Mouse (Mus musculus) stomach, embryonic 14.5 days (tissue): ENCODE data around the gene Plxna4. TPM values are rescaled to one million over a fixed set of nuclear protein-coding genes. Genes with fewer than 3 reads are reported as not detected.

Experiments used
- ATAC-seq: fragments of 200-750 bp; cut with Nextera tagmentation; 2 replicates; pipeline ENCODE4 v1.8.0; 2017; ENCODE audit warnings: low read depth, moderate TSS enrichment; ENCODE audit not compliant: insufficient number of reproducible peaks, insufficient read depth, low FRiP score
- H3K27ac ChIP-seq: fragments of 300-500 bp; sonication (generic); 2 replicates; pipeline ENCODE4 v1.5.1; 2014; ENCODE audit warnings: mild to moderate bottlenecking, low read length, moderate library complexity, mixed read lengths
- H3K27me3 ChIP-seq: fragments of 300-500 bp; sonication (generic); 2 replicates; pipeline ENCODE4 v1.6.1; 2014; ENCODE audit warnings: low read length, control low read depth, mixed read lengths; ENCODE audit not compliant: control insufficient read depth, insufficient read depth
- H3K36me3 ChIP-seq: fragments of 300-500 bp; sonication (generic); 2 replicates; pipeline ENCODE4 v1.6.1; 2014; ENCODE audit warnings: mild to moderate bottlenecking, control low read depth, low read length, moderate library complexity, mixed read lengths; ENCODE audit not compliant: control insufficient read depth, insufficient read depth
- H3K4me1 ChIP-seq: fragments of 300-500 bp; sonication (generic); 2 replicates; pipeline ENCODE4 v1.6.1; 2014; ENCODE audit warnings: low read length, control low read depth, mixed read lengths; ENCODE audit not compliant: control insufficient read depth, insufficient read depth
- H3K4me2 ChIP-seq: fragments of 300-500 bp; sonication (generic); replicated peaks from 2 replicates; pipeline ENCODE4 v1.6.1; 2014; ENCODE audit warnings: low read depth, low read length, control low read depth
- H3K4me3 ChIP-seq: fragments of 300-500 bp; sonication (generic); 2 replicates; pipeline ENCODE4 v1.5.1; 2014; ENCODE audit warnings: low read depth, low read length, control low read depth
- H3K9ac ChIP-seq: fragments of 300-500 bp; sonication (generic); replicated peaks from 2 replicates; pipeline ENCODE4 v1.6.1; 2014; ENCODE audit warnings: low read depth, mild to moderate bottlenecking, control low read depth, low read length, moderate library complexity, mixed read lengths
- H3K9me3 ChIP-seq: fragments of 300-500 bp; sonication (generic); 2 replicates; pipeline ENCODE4 v1.6.1; 2016; ENCODE audit warnings: low read depth, low read length, control low read depth; ENCODE audit not compliant: control insufficient read depth
- WGBS: fragments of 180-500 bp; shearing (Covaris S2); extraction: QIAGEN DNeasy Blood & Tissue Kit; methylation state at CpG from one replicate; pipeline ENCODE4 v1.1.7; 2014; 5-methylcytosine and 5-hydroxymethylcytosine counted together
- polyA plus RNA-seq: library from polyadenylated mRNA; unstranded; fragments of >200 nt; fragmentation: Nextera tagmentation; extraction: Ambion mirVana; gene quantifications from 2 replicates; pipeline ENCODE4 v1.2.1, GENCODE M21; 2014

The Plxna4 gene
- polyA plus RNA-seq, 1 experiment from 2014 or later: 3.7 TPM

- 0 out of 2 replicates have a peak, but pooled peaks cover 3% of the 10 kb centered on the region for H3K4me1 ChIP-seq
- 13% methylated on average over 3 of the region's 3 CpGs for WGBS
- H3K9ac ChIP-seq: no peak overlapping the region
- H3K27me3 ChIP-seq: peaks cover 31% of the 10 kb centered on the region
- H3K4me3 ChIP-seq: no peak overlapping the region
- no peak overlapping the region for H3K4me2 ChIP-seq
- no peak for ATAC-seq
- H3K9me3 ChIP-seq: no peaks in the 10 kb centered on the region
- no peak overlapping the region for H3K27ac ChIP-seq
- H3K36me3 ChIP-seq: no peaks in the 10 kb centered on the region
Observed at GRCm38 (mm10) chr6:32583582-32583981, 4.4 kb downstream of the Plxna4 start.

- Histone ChIP-seq H3K4me3 (no peak overlapping the region), H3K36me3 (no peaks in the 10 kb centered on the region), H3K27ac (no peak overlapping the region), H3K27me3 (no peaks in the 10 kb centered on the region), H3K4me2 (no peak overlapping the region), H3K4me1 (no peaks in the 10 kb centered on the region), H3K9ac (no peak overlapping the region), H3K9me3 (no peaks in the 10 kb centered on the region)
- no peak; the same call in 1 of the 2 replicates for ATAC-seq
- WGBS: 57% methylated on average over 5 of the region's 5 CpGs
Observed at GRCm38 (mm10) chr6:32571485-32571884, 16.5 kb downstream of the Plxna4 start.

- Histone ChIP-seq H3K9me3 (no peaks in the 10 kb centered on the region), H3K4me2 (no peak overlapping the region), H3K27me3 (no peaks in the 10 kb centered on the region), H3K4me1 (no peaks in the 10 kb centered on the region), H3K4me3 (no peak overlapping the region), H3K9ac (no peak overlapping the region), H3K36me3 (no peaks in the 10 kb centered on the region), H3K27ac (no peak overlapping the region)
- no peak for ATAC-seq
- WGBS: 28% methylated on average over 3 of the region's 3 CpGs
Observed at GRCm38 (mm10) chr6:32570445-32570844, 17.5 kb downstream of the Plxna4 start.

DNA sequence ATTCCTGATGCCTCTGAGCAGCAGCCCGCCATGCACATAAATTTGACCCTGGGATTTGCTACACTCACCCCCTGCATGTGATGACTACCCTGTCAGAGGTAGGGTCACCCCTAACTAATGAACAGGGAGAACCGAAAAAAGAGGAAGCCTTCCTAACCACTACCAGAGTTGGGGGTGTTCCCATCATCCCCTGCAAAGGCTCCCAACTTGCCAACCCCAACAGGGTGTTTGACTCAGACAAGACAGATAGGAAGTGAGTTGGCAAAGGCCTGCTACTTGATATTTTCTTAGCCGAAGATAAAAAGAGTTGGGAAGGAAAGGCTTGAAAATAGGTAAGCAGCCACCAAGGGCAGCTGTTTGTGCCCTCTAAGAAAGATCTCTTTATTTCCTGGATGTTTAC lies 18.1 kb downstream of the Plxna4 start:
- Histone ChIP-seq H3K27me3 (no peaks in the 10 kb centered on the region), H3K4me2 (no peak overlapping the region), H3K27ac (no peak overlapping the region), H3K36me3 (no peaks in the 10 kb centered on the region), H3K4me3 (no peak overlapping the region), H3K4me1 (no peaks in the 10 kb centered on the region), H3K9me3 (no peaks in the 10 kb centered on the region), H3K9ac (no peak overlapping the region)
- WGBS: 69% methylated on average over 3 of the region's 3 CpGs
- no peak for ATAC-seq

DNA sequence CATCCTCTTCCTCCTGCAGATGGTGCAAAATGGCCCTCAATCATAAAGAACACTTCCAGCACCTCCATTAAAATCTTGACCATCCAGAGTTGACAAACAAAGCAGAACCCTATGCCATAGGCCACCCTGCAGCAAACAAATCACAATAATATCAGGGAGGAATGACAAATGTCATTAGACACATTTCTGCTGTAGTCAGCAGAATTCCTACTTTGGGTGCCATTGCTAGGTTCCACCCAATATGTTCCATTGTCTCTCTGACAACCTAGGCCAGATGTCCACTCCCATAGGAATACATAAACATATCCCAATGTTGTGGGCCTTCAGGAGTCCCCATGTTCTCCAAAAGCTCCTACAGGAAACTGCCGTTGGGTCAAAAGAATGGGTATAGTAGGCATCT lies 41.1 kb downstream of the Plxna4 start:
- WGBS: 95% methylated on average over 1 of the region's 1 CpGs
- Histone ChIP-seq H3K9ac (no peak overlapping the region), H3K4me1 (no peaks in the 10 kb centered on the region), H3K27me3 (no peaks in the 10 kb centered on the region), H3K36me3 (no peaks in the 10 kb centered on the region), H3K9me3 (no peaks in the 10 kb centered on the region), H3K4me3 (no peak overlapping the region), H3K4me2 (no peak overlapping the region), H3K27ac (no peak overlapping the region)
- no peak for ATAC-seq

- Histone ChIP-seq H3K4me1 (no peaks in the 10 kb centered on the region), H3K27me3 (no peaks in the 10 kb centered on the region), H3K9me3 (no peaks in the 10 kb centered on the region), H3K4me3 (no peak overlapping the region), H3K27ac (no peak overlapping the region), H3K9ac (no peak overlapping the region), H3K36me3 (no peaks in the 10 kb centered on the region), H3K4me2 (no peak overlapping the region)
- ATAC-seq: no peak
- WGBS: 85% methylated on average over 3 of the region's 3 CpGs
Observed at GRCm38 (mm10) chr6:32544021-32544420, 44.0 kb downstream of the Plxna4 start.

DNA sequence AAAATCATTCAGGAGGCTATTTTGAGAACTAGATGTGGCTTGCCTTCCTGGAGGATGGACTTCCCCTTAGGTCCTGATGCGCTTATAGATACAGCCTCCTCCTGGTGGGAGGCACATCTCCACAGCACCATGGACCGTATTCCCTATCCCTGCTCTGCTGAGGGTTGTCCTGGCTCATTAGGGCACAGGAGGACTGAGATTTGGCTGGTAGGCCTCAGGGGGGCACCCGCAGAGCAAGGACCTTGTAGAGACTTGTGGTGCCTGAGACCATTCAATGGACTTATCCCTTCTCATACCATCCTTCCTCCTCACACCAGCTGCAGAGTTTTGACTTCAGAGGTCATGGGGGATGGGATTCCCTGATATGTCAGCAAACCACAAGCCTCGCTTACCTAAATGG lies 47.8 kb downstream of the Plxna4 start:
- Histone ChIP-seq H3K4me3 (no peak overlapping the region), H3K27ac (no peak overlapping the region), H3K4me1 (no peaks in the 10 kb centered on the region), H3K9me3 (no peaks in the 10 kb centered on the region), H3K36me3 (no peaks in the 10 kb centered on the region), H3K27me3 (no peaks in the 10 kb centered on the region), H3K4me2 (no peak overlapping the region), H3K9ac (no peak overlapping the region)
- ATAC-seq: no peak
- 86% methylated on average over 4 of the region's 4 CpGs for WGBS

DNA sequence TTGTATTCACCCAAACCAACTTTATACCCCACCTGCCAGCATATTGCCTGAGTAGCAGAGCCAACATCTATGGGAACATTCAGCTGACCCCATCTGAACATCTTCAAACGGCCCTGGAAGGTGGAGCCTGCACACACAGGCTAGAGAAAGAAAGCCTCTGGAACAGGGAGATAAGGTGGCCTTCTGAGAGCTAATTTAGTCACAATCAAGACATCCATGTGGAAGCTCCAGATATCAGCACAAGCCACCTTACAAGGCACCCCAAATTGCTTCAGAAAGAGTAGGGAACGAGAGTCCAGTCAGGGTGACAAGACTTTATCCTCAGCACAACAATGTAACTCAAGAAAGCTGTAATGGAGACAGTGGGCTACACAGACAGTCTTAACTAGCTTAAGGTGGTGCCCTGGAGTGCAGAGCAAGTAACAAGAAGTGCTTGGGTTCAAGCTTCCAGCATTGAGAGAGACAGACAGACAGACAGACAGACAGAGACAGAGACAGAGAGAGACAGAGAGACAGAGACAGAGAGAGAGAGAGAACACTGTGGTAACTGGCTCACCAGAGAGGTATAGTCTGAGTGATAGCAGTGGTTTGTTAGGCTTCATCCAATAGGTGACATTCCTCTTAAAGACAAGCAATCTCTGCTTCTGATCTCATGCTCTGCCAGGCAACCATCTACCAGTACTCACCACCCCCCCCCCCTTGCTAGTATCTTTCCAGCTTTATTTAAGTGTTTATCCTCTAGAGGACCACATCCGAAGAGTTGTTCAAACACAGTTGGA lies 53.8 kb downstream of the Plxna4 start:
- no peak overlapping the region for H3K4me2 ChIP-seq
- H3K9me3 ChIP-seq: no peaks in the 10 kb centered on the region
- no peak overlapping the region for H3K9ac ChIP-seq
- no peaks in the 10 kb centered on the region for H3K36me3 ChIP-seq
- ATAC-seq: peak; percentile 46; the same call in 1 of the 2 replicates
- H3K4me1 ChIP-seq: no peaks in the 10 kb centered on the region
- no peak overlapping the region for H3K27ac ChIP-seq
- H3K27me3 ChIP-seq: no peaks in the 10 kb centered on the region
- no peak overlapping the region for H3K4me3 ChIP-seq
- 68% methylated on average over 3 of the region's 3 CpGs for WGBS

- Histone ChIP-seq H3K27me3 (no peaks in the 10 kb centered on the region), H3K9ac (no peak overlapping the region), H3K27ac (no peak overlapping the region), H3K4me3 (no peak overlapping the region), H3K4me1 (no peaks in the 10 kb centered on the region), H3K9me3 (no peaks in the 10 kb centered on the region), H3K4me2 (no peak overlapping the region), H3K36me3 (no peaks in the 10 kb centered on the region)
- WGBS: 74% methylated on average over 8 of the region's 8 CpGs
- ATAC-seq: no peak
Observed at GRCm38 (mm10) chr6:32528081-32528570, 59.9 kb downstream of the Plxna4 start.
